Mouse (Mus musculus): ENCODE measurements at regions not wholly inside any gene's neighbourhood (a gene's known extent, or its start where the extent isn't known, plus 50 kb on each side); places are given as distances from the start of the nearest gene placed in this dataset.

DNA sequence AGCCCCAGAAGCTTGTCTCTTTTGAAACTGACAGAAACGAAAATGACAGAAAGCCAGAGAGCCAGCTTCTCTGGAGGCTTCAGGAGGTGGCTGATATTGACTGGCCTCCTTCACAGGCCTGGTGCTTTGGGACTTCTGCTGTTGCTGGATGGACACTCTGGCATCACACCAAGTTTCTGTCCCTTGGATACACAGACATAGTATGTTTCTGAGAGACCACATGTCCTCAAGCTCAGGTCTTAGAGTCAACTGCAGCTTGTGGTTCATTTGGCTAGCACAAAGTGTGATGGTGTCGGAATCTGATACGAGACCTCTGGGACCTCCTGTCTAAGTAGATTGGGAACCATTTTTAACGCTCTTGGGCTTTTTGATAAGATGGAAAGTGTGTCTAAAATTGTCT lies 502.0 kb downstream of the Sqor start:
- TF ChIP-seq POLR2A (IDR thresholded peaks at IDR 0.05; ENCODE audit: extremely low read depth, insufficient read depth, low read length), result no peak
- no peak for TF ChIP-seq CTCF (IDR thresholded peaks at IDR 0.05; ENCODE audit: extremely low read depth, insufficient read depth, low read length)
- H3K27ac ChIP-seq (ENCODE audit: insufficient read depth, low read length), result no peak overlapping the region
- no peak overlapping the region for H3K4me3 ChIP-seq (ENCODE audit: insufficient read depth, low read length)
- H3K4me1 ChIP-seq (ENCODE audit: control insufficient read depth, insufficient read depth, low read length), result no peaks in the 10 kb centered on the region

DNA sequence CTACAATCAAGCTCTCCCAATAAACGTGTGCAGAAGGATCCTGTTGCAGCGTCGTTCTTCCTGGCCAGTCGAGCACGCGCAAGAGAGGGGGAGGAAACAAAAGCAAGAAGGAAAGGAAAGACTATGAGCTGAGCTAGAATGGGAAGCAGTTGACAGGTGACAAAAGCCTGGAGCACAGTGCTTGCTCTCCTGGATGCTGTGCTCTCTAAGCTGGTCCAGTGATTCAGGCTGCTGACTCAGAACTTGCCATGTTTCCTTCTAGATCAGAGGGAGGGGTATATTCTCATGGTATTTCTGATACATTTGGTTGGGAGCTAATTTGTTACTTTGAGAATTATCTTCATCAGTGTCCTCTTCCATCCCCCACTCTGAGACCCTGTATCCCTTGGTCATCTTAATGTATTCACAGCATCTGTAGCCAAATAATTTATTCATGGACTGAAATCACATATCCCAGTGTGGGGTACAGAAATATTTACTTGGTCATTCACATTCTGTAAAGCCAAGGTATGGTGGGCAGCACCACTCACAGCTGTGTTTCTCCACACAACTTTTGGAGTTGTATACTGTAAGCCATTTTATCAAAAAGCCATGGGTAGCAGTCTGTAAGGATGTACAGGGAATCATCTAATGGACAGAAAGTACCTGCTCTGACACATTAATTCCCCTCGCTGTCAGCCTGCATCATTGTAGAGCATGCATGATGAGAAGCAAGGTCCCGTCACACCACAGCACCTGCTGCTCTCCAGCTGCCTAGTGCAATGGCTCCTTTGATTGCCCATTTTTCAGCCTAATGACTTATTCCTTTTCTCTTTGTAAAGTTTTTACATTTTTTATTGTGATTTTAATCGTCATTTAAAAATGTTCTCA lies 510.1 kb downstream of the Sqor start:
- Histone ChIP-seq H3K27ac (ENCODE audit: insufficient read depth, low read length) (no peak overlapping the region), H3K4me1 (ENCODE audit: control insufficient read depth, insufficient read depth, low read length) (peaks cover 3% of the 10 kb centered on the region), H3K4me3 (ENCODE audit: insufficient read depth, low read length) (no peak overlapping the region)
- TF ChIP-seq CTCF (IDR thresholded peaks at IDR 0.05; ENCODE audit: extremely low read depth, insufficient read depth, low read length), result no peak
- TF ChIP-seq POLR2A (IDR thresholded peaks at IDR 0.05; ENCODE audit: extremely low read depth, insufficient read depth, low read length), result no peak

DNA sequence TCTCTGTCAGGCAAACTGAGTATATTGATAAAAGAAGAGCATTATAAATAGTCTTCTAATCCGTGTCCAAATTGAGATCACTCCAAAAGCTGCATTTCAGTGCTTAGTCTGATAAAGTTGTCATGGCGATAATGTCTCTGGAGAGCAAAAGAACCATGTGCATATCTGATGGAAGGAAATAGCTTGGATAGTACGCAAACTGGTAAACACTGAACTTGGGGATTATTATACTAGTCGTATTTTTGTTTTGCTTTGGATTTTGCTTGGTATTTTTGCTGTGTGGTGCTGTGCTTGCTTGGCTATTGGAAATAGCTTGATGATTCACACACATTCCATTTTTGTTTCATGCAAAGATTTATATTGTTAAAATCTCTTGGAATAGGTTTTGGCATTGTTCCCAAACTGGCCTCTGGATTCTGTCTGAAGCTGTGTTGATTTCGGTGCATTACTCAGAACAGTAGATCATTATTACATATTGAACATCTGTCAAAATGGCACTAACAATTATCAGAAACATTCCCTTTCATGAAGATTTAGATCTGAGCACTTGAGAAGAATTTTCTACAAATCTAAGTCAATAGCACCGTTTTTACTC lies 510.8 kb downstream of the Sqor start:
- no peak overlapping the region for H3K27ac ChIP-seq (ENCODE audit: insufficient read depth, low read length)
- no peak overlapping the region for H3K4me3 ChIP-seq (ENCODE audit: insufficient read depth, low read length)
- TF ChIP-seq CTCF (IDR thresholded peaks at IDR 0.05; ENCODE audit: extremely low read depth, insufficient read depth, low read length) (no peak), POLR2A (IDR thresholded peaks at IDR 0.05; ENCODE audit: extremely low read depth, insufficient read depth, low read length) (no peak)
- H3K4me1 ChIP-seq (ENCODE audit: control insufficient read depth, insufficient read depth, low read length), result peaks cover 3% of the 10 kb centered on the region

DNA sequence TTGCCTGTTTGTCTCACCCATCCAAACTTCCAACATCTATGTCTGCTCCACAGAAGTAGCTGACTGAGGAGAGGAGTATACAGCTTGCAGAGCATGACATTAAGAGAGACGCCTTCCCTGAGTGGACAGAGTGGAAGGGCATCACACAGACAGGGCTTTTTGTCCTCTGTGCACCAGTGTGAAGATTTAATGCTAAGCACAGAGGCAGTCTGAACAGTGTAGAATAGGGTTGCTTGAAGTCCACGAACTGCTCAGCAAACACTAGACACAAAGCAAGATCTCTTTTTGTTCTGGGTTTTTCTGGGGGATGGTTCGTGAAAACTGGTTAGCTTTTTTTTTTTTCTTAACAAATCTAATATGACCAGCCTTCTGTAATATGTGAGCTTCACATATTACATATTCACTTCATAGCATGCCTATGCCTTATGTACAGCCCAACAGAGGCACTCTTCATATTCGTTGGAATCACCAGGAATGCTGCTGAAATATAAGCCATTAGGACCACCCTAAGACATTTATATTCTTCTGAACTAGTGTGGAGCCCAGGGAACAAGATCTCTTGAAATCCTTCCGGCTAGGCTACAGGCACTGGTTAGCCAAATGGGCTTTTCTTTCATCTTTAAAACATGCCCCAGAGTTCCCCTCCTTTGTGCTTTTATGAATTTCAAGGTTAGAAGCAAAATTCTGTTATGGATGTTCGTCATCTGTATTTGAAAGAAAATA lies 546.7 kb downstream of the Sqor start:
- no peaks in the 10 kb centered on the region for H3K4me1 ChIP-seq (ENCODE audit: control insufficient read depth, insufficient read depth, low read length)
- H3K4me3 ChIP-seq (ENCODE audit: insufficient read depth, low read length), result no peak overlapping the region
- TF ChIP-seq POLR2A (IDR thresholded peaks at IDR 0.05; ENCODE audit: extremely low read depth, insufficient read depth, low read length) (no peak), CTCF (IDR thresholded peaks at IDR 0.05; ENCODE audit: extremely low read depth, insufficient read depth, low read length) (no peak)
- H3K27ac ChIP-seq (ENCODE audit: insufficient read depth, low read length), result no peak overlapping the region

DNA sequence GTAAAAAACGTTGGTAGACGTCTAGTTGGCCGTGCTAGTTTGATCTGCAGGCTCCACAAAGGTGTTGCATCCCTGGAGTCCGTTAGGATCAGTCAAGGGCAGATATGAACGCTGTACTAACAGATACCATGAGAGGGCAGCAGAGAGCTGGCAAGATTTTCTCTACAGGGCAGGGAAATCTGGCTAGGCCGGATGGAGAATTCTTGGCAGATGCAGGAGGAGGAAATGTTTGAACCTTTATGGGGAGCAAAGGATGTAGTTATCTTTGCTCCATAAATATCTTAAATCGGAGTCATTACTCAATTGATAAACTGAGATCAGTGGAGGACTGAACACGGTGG lies 547.2 kb downstream of the Sqor start:
- no peak overlapping the region for H3K27ac ChIP-seq (ENCODE audit: insufficient read depth, low read length)
- no peaks in the 10 kb centered on the region for H3K4me1 ChIP-seq (ENCODE audit: control insufficient read depth, insufficient read depth, low read length)
- H3K4me3 ChIP-seq (ENCODE audit: insufficient read depth, low read length), result no peak overlapping the region
- TF ChIP-seq CTCF (IDR thresholded peaks at IDR 0.05; ENCODE audit: extremely low read depth, insufficient read depth, low read length) (peak; percentile 85), POLR2A (IDR thresholded peaks at IDR 0.05; ENCODE audit: extremely low read depth, insufficient read depth, low read length) (no peak)

DNA sequence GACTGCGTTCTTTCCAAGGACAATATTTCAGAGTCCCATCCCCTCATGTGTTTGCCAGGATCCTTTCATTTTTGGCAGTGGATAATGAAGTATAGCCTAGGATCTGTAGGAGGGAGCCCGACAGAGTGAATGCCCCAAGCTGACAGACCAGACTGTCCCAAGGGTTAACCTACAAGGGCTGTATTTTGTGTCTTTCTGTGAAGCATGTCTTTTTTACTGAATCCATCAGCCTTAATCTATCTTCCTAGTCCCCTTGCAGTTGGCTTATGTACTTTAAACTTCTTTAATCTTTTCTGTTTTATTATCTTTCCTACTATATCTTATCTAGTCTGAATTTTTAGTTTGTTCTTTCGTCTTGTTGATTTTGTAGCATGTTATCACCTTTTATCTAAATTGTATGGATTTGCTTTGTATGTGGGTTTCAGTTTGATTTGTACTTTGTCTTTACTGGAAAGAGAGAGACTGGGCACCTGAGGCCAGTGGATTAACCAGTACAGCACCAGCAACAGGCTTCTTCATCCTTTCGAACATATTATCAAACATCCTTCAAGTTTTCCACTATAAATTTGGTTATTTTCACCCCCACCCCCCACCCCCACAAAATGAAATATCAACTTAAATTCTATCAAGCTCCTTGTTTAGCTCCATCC lies 555.5 kb downstream of the Sqor start:
- TF ChIP-seq POLR2A (IDR thresholded peaks at IDR 0.05; ENCODE audit: extremely low read depth, insufficient read depth, low read length) (no peak), CTCF (IDR thresholded peaks at IDR 0.05; ENCODE audit: extremely low read depth, insufficient read depth, low read length) (no peak)
- Histone ChIP-seq H3K27ac (ENCODE audit: insufficient read depth, low read length) (no peak overlapping the region), H3K4me3 (ENCODE audit: insufficient read depth, low read length) (no peak overlapping the region), H3K4me1 (ENCODE audit: control insufficient read depth, insufficient read depth, low read length) (no peaks in the 10 kb centered on the region)

DNA sequence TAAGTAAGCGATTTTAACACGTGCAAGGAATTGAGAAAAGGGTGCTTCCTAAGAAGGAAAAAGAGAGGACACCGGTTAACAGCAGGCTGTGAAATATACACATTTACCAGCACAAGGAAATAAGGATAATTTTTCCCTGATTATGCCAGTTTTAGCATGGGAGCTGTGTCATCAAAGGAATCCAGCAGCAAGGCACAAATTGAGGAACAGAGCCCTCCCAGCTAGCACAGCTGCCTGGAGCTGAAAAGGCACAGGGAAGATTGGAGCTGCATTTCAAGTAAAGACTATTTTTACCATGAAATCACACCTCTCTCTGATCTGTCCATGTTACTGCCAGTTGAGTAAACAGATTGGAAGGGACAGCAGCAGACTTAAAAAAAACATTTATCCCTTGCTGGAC lies 558.7 kb downstream of the Sqor start:
- Histone ChIP-seq H3K27ac (ENCODE audit: insufficient read depth, low read length) (no peak overlapping the region), H3K4me3 (ENCODE audit: insufficient read depth, low read length) (no peak overlapping the region), H3K4me1 (ENCODE audit: control insufficient read depth, insufficient read depth, low read length) (no peaks in the 10 kb centered on the region)
- TF ChIP-seq CTCF (IDR thresholded peaks at IDR 0.05; ENCODE audit: extremely low read depth, insufficient read depth, low read length), result no peak
- no peak for TF ChIP-seq POLR2A (IDR thresholded peaks at IDR 0.05; ENCODE audit: extremely low read depth, insufficient read depth, low read length)

DNA sequence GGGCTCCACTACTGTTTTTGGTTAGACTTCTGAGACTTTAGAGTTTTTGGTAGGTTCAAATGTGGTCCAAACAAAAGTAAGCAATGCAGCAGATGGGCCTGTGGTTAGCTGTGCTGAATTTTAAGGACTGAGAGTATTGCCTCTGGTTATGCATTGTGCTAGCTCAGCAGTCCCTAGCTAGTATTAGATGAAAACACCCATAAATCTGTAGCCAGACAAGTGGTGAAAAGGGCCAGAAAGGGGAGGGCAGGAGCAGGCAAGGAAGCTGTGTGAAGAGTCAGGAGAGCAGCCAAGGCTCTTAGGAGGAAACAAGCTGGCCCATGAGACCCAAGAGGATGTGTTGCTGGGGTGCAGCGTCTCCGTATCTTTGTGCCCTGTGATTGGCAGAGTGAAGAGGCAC lies 559.9 kb downstream of the Sqor start:
- H3K4me1 ChIP-seq (ENCODE audit: control insufficient read depth, insufficient read depth, low read length), result no peaks in the 10 kb centered on the region
- no peak overlapping the region for H3K4me3 ChIP-seq (ENCODE audit: insufficient read depth, low read length)
- H3K27ac ChIP-seq (ENCODE audit: insufficient read depth, low read length), result 0 out of 2 replicates have a peak overlapping the region, but pooled peaks have one; percentile 17
- TF ChIP-seq CTCF (IDR thresholded peaks at IDR 0.05; ENCODE audit: extremely low read depth, insufficient read depth, low read length) (no peak), POLR2A (IDR thresholded peaks at IDR 0.05; ENCODE audit: extremely low read depth, insufficient read depth, low read length) (no peak)

DNA sequence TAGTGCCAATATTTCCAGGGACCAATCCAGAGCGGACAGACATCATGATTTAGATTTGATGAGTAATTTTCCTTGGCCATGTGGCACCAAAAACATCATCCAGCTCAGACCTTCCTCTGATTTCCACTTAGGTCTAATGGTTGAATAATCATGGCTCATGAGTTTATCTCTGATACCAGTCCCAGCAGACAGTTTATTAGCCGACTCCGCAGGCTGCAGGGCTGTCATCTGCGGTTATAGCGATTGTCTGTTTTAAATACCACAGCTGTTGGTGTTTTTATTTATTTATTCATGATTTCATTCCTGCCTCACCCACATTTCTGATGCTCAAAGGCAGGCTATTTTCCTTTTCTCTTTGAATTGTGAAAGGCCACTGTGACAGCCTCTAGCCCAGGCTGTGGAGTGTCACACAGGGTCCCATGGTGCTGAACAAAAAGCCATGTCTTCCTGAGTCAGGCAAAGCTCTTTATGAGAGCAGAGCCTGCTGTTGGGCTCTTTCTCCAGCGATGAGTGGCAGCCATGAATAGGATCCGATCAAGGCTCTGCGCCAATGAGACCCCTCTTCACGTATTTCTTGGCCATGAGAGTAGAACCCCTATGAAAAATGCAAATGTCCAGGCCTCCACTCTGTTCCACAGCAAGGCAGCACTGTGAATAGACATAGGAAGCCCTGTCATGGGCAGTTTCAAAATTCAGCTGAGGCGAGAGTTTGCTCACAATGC lies 584.7 kb downstream of the Sqor start:
- no peak for TF ChIP-seq POLR2A (IDR thresholded peaks at IDR 0.05; ENCODE audit: extremely low read depth, insufficient read depth, low read length)
- TF ChIP-seq CTCF (IDR thresholded peaks at IDR 0.05; ENCODE audit: extremely low read depth, insufficient read depth, low read length), result no peak
- Histone ChIP-seq H3K4me3 (ENCODE audit: insufficient read depth, low read length) (no peak overlapping the region), H3K4me1 (ENCODE audit: control insufficient read depth, insufficient read depth, low read length) (no peaks in the 10 kb centered on the region; the same call in 1 of the 2 replicates), H3K27ac (ENCODE audit: insufficient read depth, low read length) (no peak overlapping the region)
